Mouse (Mus musculus) liver, embryonic 11.5 days (tissue): ENCODE measurements at regions not wholly inside any gene's neighbourhood (a gene's known extent, or its start where the extent isn't known, plus 50 kb on each side); places are given as distances from the start of the nearest gene placed in this dataset.

ENCODE experiments used
- ATAC-seq: fragments of 200-750 bp; cut with Nextera tagmentation; replicated peaks from 2 replicates; pipeline ENCODE4 v1.8.0; 2017; ENCODE audit warnings: moderate number of reproducible peaks, mild to moderate bottlenecking, moderate TSS enrichment, moderate library complexity; ENCODE audit not compliant: low FRiP score
- DNase-seq: peaks from one replicate; pipeline ENCODE4 v3.0.0-alpha.2; 2017; ENCODE audit warnings: low spot score
- H3K27ac ChIP-seq: fragments of 300-500 bp; sonication (generic); 2 replicates; pipeline ENCODE4 v1.5.1; 2014; ENCODE audit warnings: mild to moderate bottlenecking, low read depth, low read length, control low read depth
- H3K27me3 ChIP-seq: fragments of 300-500 bp; sonication (generic); replicated peaks from 2 replicates; pipeline ENCODE4 v1.6.1; 2014; ENCODE audit warnings: low read length, mixed read lengths; ENCODE audit not compliant: control insufficient read depth, insufficient read depth
- H3K36me3 ChIP-seq: fragments of 300-500 bp; sonication (generic); 2 replicates; pipeline ENCODE4 v1.6.1; 2014; ENCODE audit warnings: mild to moderate bottlenecking, low read length, moderate library complexity, mixed read lengths; ENCODE audit not compliant: control insufficient read depth, insufficient read depth
- H3K4me1 ChIP-seq: fragments of 300-500 bp; sonication (generic); replicated peaks from 2 replicates; pipeline ENCODE4 v1.6.1; 2014; ENCODE audit warnings: low read length, mixed read lengths; ENCODE audit not compliant: control insufficient read depth, insufficient read depth
- H3K4me2 ChIP-seq: fragments of 300-500 bp; sonication (generic); 2 replicates; pipeline ENCODE4 v1.6.1; 2014; ENCODE audit warnings: mild to moderate bottlenecking, control low read depth, moderate library complexity
- H3K4me3 ChIP-seq: fragments of 300-500 bp; sonication (generic); 2 replicates; pipeline ENCODE4 v1.5.1; 2014; ENCODE audit warnings: low read depth, low read length, control low read depth
- H3K9ac ChIP-seq: fragments of 300-500 bp; sonication (generic); 2 replicates; pipeline ENCODE4 v1.6.1; 2014; ENCODE audit warnings: low read depth, low read length, control low read depth
- H3K9me3 ChIP-seq: fragments of 300-500 bp; sonication (generic); 2 replicates; pipeline ENCODE4 v1.6.1; 2016; ENCODE audit warnings: low read length, inconsistent platforms, mixed read lengths; ENCODE audit not compliant: control insufficient read depth
- WGBS: fragments of 180-500 bp; shearing (Covaris S2); extraction: QIAGEN DNeasy Blood & Tissue Kit; methylation state at CpG from one replicate; pipeline ENCODE4 v1.1.7; 2014; 5-methylcytosine and 5-hydroxymethylcytosine counted together

DNA sequence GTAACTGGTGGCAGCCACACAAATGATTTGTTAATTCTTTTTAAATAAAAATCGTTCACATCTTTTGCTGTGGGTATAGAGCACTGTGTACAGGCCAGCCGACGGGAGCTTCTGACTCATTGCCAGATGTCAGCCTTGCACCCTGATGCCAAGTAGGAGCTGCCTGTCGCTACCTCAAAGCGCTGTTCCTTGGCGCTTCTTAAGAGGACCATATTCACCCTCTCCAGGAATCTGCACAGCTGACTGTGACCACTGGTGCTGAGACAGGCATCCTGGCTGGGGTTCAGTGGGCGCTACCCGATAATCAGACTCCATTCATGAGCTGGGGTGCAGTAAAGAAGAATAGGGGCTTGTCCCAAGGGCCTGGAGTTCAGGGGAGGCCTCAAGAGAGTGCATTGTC is 51.0 kb upstream of the A530016L24Rik start:
- Histone ChIP-seq H3K4me2 (no peak overlapping the region), H3K9me3 (no peaks in the 10 kb centered on the region), H3K27ac (no peak overlapping the region), H3K36me3 (no peaks in the 10 kb centered on the region), H3K27me3 (no peaks in the 10 kb centered on the region), H3K9ac (no peak overlapping the region), H3K4me3 (no peak overlapping the region), H3K4me1 (no peaks in the 10 kb centered on the region)
- WGBS: 85% methylated on average over 8 of the region's 8 CpGs
- DNase-seq: no peak
- no peak for ATAC-seq
